9 mouse cellular contexts compared by ENCODE assay signal in the genomic region with DNA sequence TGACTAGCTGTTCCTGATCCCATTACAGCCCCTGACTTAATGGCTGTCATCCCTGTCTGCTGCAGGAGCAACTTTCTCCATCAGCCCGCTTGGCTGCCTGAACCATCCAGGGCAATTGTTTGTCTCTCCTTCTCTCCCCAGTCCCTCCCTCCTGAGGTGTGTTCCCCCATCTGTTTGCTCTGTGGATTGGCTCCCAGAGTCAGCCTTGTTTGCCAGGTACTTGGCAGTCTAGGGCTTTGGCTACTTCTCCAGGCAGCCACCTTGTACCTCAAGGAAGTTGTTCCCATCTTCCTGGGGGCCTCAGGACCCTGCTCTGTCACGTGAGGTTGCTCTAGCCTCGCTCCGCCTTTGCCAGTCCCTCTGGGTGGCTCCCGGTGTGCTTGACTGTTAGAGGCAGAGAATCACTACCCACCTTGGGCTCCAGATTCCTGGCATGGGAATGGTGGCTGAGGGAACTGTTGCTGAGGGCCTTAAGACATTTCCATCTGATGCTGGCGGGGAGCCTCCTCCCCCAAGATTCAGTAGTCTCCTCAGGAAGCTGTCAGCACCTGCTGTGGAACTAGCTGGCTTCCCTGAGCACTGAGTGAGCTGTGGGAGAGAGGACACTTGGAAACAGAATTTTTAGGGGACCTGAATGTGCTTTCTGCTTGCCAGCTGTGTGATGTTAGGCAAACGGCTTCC. TPM values are rescaled to one million over a fixed set of nuclear protein-coding genes. Genes with fewer than 3 reads are reported as not detected.
DNase-seq lines count a peak whose midpoint lies in the region.
"Had no signal": no experiment of that assay in that cellular context is flagged by ENCODE, and none has a peak within 500 bp of the region (broad histone marks: within the 10 kb centered on the region; RNA-seq: fewer than 3 reads in every experiment).

No protein-coding gene starts in this region.

- intact Hi-C loops in left cerebral cortex, postnatal 25 days (cut with DNase I): no loop called here
- intact Hi-C loops in left cerebral cortex, postnatal 10 days (cut with DNase I): no loop called here

- peak; percentile 27 to 47 for DNase-seq in left cerebral cortex, postnatal 25 days (ENCODE audit: low spot score in 2 of 2)
- no peak for DNase-seq in left cerebral cortex, postnatal 10 days (ENCODE audit: extremely low spot score in 1 of 2, low spot score in 2 of 2)
- peak; percentile 81 for DNase-seq in cerebellum, adult 11-12 months
- DNase-seq in cerebellum, adult 9-11 months: peak; percentile 86
- peak; percentile 64 for DNase-seq in lung, postnatal 25 days (ENCODE audit: low spot score)
- no peak for DNase-seq in embryo, embryonic 10 days (ENCODE audit: low spot score)
- DNase-seq in gastrocnemius, postnatal 4 days (ENCODE audit: low spot score in 2 of 2): no peak
- DNase-seq: gastrocnemius, postnatal 10 days; kidney, postnatal 10 days had no signal

RNA-seq across cellular contexts. Expression of gene Zmat5, which starts 16.6 kb away (rescaled TPM):
- total RNA-seq in left cerebral cortex, postnatal 25 days (2021): 10 to 100 TPM; 27.8 to 30.8 TPM
- total RNA-seq in left cerebral cortex, postnatal 10 days (2021): 10 to 100 TPM; 26.8 to 28.2 TPM
- 10 to 100 TPM; 15.3 to 21.0 TPM for total RNA-seq in gastrocnemius, postnatal 4 days (2021)

RNA-seq across cellular contexts. Expression of gene Uqcr10, which starts 16.9 kb away (rescaled TPM):
- total RNA-seq in left cerebral cortex, postnatal 25 days (2021): 100 to 1,000 TPM; 379 to 407 TPM
- total RNA-seq in left cerebral cortex, postnatal 10 days (2021): 100 to 1,000 TPM; 411 to 418 TPM
- 100 to 1,000 TPM; 632 to 697 TPM for total RNA-seq in gastrocnemius, postnatal 4 days (2021)

RNA-seq across cellular contexts. Expression of gene Cabp7, which starts 25.5 kb away (rescaled TPM):
- 10 to 100 TPM; 13.8 to 16.0 TPM for total RNA-seq in left cerebral cortex, postnatal 25 days (2021)
- 1 to 10 TPM; 4.5 to 5.5 TPM for total RNA-seq in left cerebral cortex, postnatal 10 days (2021)
- under 1 TPM; 0.39 to 0.47 TPM for total RNA-seq in gastrocnemius, postnatal 4 days (2021)

Comparison
In these comparisons a context has a peak if more than half of its experiments do, and no peak if none do; other contexts are left out.
1. DNase-seq: peak in left cerebral cortex, postnatal 25 days (2 of 2), cerebellum, adult 11-12 months (single experiment), cerebellum, adult 9-11 months (single experiment) and lung, postnatal 25 days (single experiment); none in left cerebral cortex, postnatal 10 days (0 of 2), embryo, embryonic 10 days (single experiment) and gastrocnemius, postnatal 4 days (0 of 2).